Mouse (Mus musculus) right cerebral cortex, postnatal 4 days (tissue): Measurements from ENCODE around the gene Pank1.
A peak's percentile ranks its signal among the peaks of the same experiment; 100 is the strongest.

ENCODE experiments used
- DNase-seq: peaks from one replicate; pipeline ENCODE4 v3.0.0-alpha.2; 2022

Gene Pank1

GRCm38 (mm10) chr19:34878603-34879541 is at the start of gene Pank1:
Gene Pank1, minus strand, starts transcription at chr19:34879455.
- peak; percentile 72 for DNase-seq

DNA sequence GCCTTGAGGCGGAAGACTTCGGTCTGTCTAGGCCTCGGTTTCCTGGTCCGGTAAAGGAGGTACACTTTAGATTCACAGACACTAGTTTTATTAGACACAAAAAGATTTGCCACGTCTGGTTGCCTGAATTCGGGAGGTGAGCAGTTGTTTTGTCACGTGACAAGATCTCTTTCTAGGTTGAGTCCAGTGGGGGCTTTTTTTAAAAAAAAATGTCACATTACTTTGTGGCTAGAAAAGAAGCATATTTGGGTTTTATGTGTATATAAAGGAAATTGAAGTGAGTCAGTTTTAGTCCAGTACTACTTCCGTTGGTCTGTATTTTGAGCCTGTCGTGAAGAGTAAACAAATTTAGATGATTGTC is 43.3 kb upstream of the Pank1 start:
- DNase-seq: no peak

- peak; percentile 92 for DNase-seq
Measured at GRCm38 (mm10) chr19:34921652-34922602, 42.7 kb upstream of the Pank1 start, which contains the start of gene Kif20b. Gene Kif20b, plus strand, starts transcription at chr19:34922361.

- DNase-seq: no peak
Measured at GRCm38 (mm10) chr19:34921253-34921651, 42.0 kb upstream of the Pank1 start.

GRCm38 (mm10) chr19:34920531-34920930 is 41.3 kb upstream of the Pank1 start:
- DNase-seq: no peak

GRCm38 (mm10) chr19:34920066-34920465 is 40.8 kb upstream of the Pank1 start:
- DNase-seq: no peak

DNA sequence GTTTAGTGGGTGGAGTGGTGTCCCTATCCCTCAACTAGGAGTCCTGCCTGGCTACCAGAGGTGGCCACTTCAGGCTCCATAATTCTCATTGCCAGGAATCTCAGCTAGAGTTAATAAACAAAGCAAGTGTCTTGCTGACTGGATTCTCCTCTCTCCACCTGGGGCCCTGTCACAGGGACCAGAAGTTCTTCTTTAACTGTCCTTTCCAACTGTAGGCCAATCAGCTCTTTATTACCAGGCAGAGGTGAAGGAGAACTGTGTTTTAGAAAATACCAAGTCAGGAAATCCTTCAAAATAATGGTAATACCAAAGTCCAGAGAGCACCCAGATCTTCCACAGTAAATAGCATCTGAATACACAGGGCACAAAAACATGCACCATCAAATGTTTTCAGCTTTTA is 33.1 kb upstream of the Pank1 start:
- no peak for DNase-seq

- DNase-seq: no peak
Measured at GRCm38 (mm10) chr19:34906772-34907171, 27.5 kb upstream of the Pank1 start.

DNA sequence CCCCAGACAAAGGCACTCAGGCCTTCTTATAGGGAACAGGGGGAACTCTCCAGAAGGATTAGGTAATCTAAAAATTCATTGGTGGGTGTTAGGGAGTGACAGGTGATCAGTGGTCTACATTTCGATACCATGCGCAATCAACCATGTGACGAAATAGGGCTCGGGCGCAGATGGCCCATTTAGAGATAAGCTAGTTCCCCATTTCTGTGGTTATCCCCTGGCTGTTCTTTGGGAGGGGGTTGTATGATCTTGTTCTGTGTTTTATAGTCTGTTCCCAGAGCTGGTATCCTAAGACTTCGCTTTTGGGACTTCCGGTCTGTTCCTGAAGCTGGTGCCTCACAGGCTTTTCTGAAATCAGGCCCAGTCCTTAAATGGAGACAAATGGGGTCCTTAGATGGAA is 26.2 kb upstream of the Pank1 start:
- DNase-seq: no peak

DNA sequence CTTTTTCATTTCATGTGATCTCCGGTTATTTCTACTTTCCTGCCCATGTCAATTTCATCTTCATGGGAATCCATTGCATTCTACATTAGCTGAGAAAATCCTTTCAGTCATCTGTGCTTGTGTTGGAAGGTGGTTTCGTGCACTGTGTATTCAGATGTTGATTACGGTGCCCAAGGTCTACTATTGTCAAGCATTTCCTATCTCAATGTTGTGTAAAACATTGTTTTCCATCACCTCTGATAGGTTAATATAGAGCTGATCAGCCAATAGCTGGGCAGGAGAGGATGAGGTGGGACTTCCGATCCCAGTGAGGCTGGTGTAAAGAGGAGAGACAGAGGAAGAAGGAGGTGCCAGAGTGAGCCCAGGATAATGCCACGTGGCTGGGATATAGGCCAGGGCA is 24.8 kb upstream of the Pank1 start:
- no peak for DNase-seq

GRCm38 (mm10) chr19:34901735-34902134 is 22.5 kb upstream of the Pank1 start:
- DNase-seq: no peak

GRCm38 (mm10) chr19:34901266-34901665 is 22.0 kb upstream of the Pank1 start:
- DNase-seq: no peak

- DNase-seq: no peak
Measured at GRCm38 (mm10) chr19:34898941-34899340, 19.7 kb upstream of the Pank1 start.

DNA sequence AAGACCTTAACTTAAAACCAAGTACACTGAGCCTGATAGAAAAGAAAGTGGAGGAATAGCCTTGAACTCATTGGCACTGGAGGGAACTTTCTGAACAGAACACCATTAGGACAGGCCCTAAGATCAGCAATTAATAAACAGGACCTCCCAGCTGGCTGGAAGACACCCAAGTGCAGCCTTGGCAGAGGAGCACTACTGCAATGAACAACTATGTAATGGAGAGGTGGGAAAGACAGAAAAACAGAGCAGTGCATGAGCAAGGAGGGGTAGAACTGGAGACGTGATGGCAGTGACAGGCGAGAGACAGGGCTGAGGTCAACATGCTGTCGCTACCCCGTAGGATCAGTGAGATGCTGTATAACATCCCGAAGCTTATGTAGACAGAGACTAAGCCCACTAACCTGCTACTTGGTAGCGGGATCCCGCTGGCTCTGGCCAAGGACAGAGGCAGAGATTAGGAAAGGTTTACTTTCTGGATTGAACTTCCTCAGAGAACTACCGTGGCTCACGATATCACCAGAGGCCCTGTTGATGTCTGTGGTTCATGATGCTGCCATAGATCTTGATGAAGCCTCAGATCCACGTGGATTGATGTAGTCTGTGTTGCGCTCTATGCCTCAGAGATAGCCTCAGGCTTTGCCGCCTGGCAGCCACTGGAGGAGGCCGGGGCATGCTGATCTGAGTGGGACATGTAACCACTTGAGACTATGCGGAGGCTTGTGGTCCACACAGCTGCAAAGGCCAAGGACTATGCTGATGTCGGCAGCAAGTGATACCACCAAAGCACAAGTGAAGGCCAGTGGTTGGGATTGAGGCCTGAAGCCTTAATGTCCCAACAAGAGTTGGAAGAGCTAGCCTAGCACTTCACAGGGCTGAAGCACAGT is 18.1 kb upstream of the Pank1 start:
- DNase-seq: no peak

- DNase-seq: no peak
Measured at GRCm38 (mm10) chr19:34895082-34895481, 15.8 kb upstream of the Pank1 start.

GRCm38 (mm10) chr19:34891590-34891989 is 12.3 kb upstream of the Pank1 start:
- no peak for DNase-seq

- no peak for DNase-seq
Measured at GRCm38 (mm10) chr19:34890981-34891380, 11.7 kb upstream of the Pank1 start.

DNA sequence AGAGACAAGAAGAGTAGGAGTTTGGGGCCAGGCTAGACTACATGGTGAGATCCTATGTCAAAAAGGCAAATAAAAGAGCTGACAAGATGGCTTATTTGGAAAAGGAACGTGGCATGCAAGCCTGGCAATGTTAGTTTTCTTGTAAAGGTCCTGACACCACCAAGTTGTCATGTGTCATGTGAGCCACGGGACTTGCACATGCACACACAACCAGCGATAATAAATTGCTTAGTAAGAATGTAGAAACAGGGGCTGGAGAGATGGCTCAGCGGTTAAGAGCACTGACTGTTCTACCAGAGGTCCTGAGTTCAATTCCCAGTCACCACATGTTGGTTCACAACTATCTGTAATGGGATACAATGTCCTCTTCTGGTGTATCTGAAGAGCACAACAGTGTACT is 7.1 kb upstream of the Pank1 start:
- no peak for DNase-seq

- DNase-seq: no peak
Measured at GRCm38 (mm10) chr19:34883526-34884224, 4.4 kb upstream of the Pank1 start.

DNA sequence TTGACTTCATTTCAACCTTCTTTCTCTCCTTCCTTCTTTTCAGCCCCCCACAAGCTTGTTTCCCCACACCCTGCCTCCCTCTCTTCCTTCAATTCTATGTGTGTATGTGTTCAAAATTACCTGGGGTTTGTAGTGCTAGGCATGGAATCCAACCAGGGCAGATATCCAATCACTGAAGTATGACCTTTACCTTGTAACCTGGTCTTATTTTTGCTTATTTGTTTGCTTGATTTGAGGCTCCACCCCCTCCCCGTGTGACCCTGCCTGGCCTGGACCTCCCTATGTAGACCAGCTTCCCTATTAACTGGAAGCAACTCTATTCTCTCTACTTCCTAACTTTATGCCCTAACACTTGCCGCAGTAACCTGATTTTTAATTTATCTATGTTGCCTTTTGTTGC is 3.2 kb upstream of the Pank1 start:
- no peak for DNase-seq

GRCm38 (mm10) chr19:34881160-34881559 is 1.9 kb upstream of the Pank1 start:
- DNase-seq: no peak

DNA sequence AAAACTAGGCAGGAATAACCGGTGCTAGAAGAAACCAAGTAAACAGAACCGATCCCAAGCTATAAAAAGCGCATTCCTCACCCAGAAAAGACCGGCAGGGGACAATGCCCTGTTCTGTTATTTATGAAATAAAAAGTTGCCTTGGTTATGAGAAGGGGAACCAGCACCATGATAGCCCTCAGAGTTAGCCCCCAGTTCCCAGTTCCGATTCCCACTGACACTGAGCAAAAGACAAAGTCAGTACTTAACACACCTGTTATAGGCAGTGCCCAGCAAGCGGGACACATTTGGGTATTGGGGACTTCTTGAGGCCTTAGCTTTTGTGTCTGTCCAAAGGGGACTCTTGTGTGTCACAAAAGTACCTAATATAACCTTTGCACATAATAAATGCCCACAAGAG is 369 bp upstream of the Pank1 start:
- no peak for DNase-seq
